Comparison of ENCODE assay signal across 16 mouse cellular contexts in the genomic region with DNA sequence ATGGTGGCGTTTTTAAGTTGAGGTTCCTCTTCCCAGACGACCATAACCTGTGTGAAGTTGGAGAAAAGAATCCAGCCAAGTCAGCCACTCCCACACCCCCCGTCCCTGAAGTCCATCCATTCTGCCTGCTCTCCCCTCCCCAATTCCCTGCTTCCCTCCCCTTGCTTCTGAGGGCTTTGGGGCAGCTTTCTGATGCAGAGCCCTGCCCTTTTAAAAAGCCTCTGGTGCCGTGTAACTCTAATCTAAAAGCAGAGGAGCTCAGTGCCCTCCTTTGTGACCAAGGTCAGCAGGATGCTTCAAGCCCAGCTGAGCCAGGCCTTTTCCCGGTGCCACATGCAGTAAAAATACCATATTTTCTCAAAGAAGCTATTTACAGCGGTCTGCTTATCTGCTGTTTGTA. TPM values are rescaled to one million over a fixed set of nuclear protein-coding genes. Genes with fewer than 3 reads are reported as not detected.
DNase-seq lines count a peak whose midpoint lies in the region; ATAC-seq lines count a peak whose summit lies in the region.
"Had no signal": no experiment of that assay in that cellular context is flagged by ENCODE, and none has a peak within 500 bp of the region (broad histone marks: within the 10 kb centered on the region; RNA-seq: fewer than 3 reads in every experiment).

No protein-coding gene starts in this region.

- no peak overlapping the region for H3K4me2 ChIP-seq in heart, embryonic 11.5 days
- H3K4me2 ChIP-seq in neural tube, embryonic 11.5 days (ENCODE audit: low read depth) = no peak overlapping the region
- H3K4me2 ChIP-seq in midbrain, embryonic 11.5 days = no peak overlapping the region
- H3K4me2 ChIP-seq: limb, embryonic 12.5 days; liver, embryonic 15.5 days had no signal

- ATAC-seq in heart, embryonic 11.5 days (replicated peaks; ENCODE audit: insufficient number of reproducible peaks, low FRiP score, low TSS enrichment) = no peak
- no peak for ATAC-seq in neural tube, embryonic 11.5 days (ENCODE audit: insufficient read depth, low FRiP score, low TSS enrichment)
- peak; percentile 24; the same call in 1 of the 2 replicates for ATAC-seq in midbrain, embryonic 11.5 days (ENCODE audit: low FRiP score)
- ATAC-seq in megakaryocyte-erythroid progenitor cell, adult 5-6 weeks (replicated peaks; ENCODE audit: low FRiP score, low TSS enrichment, poor library complexity, severe bottlenecking) = no peak

- no peaks in the 10 kb centered on the region for H3K9me3 ChIP-seq in heart, embryonic 11.5 days (replicated peaks; ENCODE audit: control insufficient read depth, low read length)
- H3K9me3 ChIP-seq in neural tube, embryonic 11.5 days (ENCODE audit: control insufficient read depth, low read length) = no peaks in the 10 kb centered on the region
- no peaks in the 10 kb centered on the region for H3K9me3 ChIP-seq in midbrain, embryonic 11.5 days (ENCODE audit: control insufficient read depth, low read length)
- H3K9me3 ChIP-seq: limb, embryonic 12.5 days; liver, embryonic 15.5 days had no signal

- H3K36me3 ChIP-seq in heart, embryonic 11.5 days (ENCODE audit: control insufficient read depth, insufficient read depth, low read length) = peaks cover 8% of the 10 kb centered on the region
- H3K36me3 ChIP-seq in neural tube, embryonic 11.5 days (ENCODE audit: control insufficient read depth, insufficient read depth, low read length) = no peaks in the 10 kb centered on the region
- H3K36me3 ChIP-seq in midbrain, embryonic 11.5 days (ENCODE audit: control insufficient read depth, insufficient read depth, low read length) = peaks cover 6% of the 10 kb centered on the region

- no peak overlapping the region for H3K4me3 ChIP-seq in heart, embryonic 11.5 days (ENCODE audit: low read depth, low read length)
- H3K4me3 ChIP-seq in neural tube, embryonic 11.5 days (ENCODE audit: low read depth, low read length) = no peak overlapping the region
- no peak overlapping the region for H3K4me3 ChIP-seq in midbrain, embryonic 11.5 days (ENCODE audit: low read depth, low read length)
- H3K4me3 ChIP-seq: limb, embryonic 12.5 days; liver, embryonic 15.5 days had no signal

- no peak overlapping the region for H3K9ac ChIP-seq in heart, embryonic 11.5 days (ENCODE audit: low read depth, low read length)
- H3K9ac ChIP-seq in neural tube, embryonic 11.5 days (ENCODE audit: low read length) = peak overlapping the region; percentile 29; the same call in 1 of the 2 replicates
- no peak overlapping the region for H3K9ac ChIP-seq in midbrain, embryonic 11.5 days (ENCODE audit: low read length)
- H3K9ac ChIP-seq: limb, embryonic 12.5 days; liver, embryonic 15.5 days had no signal

- H3K27me3 ChIP-seq in heart, embryonic 11.5 days (ENCODE audit: control insufficient read depth, insufficient read depth, low read length) = no peaks in the 10 kb centered on the region
- no peaks in the 10 kb centered on the region for H3K27me3 ChIP-seq in neural tube, embryonic 11.5 days (ENCODE audit: control insufficient read depth, insufficient read depth, low read length)
- H3K27me3 ChIP-seq in midbrain, embryonic 11.5 days (ENCODE audit: control insufficient read depth, insufficient read depth, low read length) = no peaks in the 10 kb centered on the region
- H3K27me3 ChIP-seq: limb, embryonic 12.5 days; liver, embryonic 15.5 days had no signal

- H3K27ac ChIP-seq in heart, embryonic 11.5 days (ENCODE audit: low read depth, low read length) = peak overlapping the region; percentile 41
- H3K27ac ChIP-seq in neural tube, embryonic 11.5 days (ENCODE audit: low read depth, low read length) = 0 out of 2 replicates have a peak overlapping the region, but pooled peaks have one; percentile 7
- no peak overlapping the region; the same call in 1 of the 2 replicates for H3K27ac ChIP-seq in midbrain, embryonic 11.5 days (ENCODE audit: low read depth, low read length)
- H3K27ac ChIP-seq: limb, embryonic 12.5 days; liver, embryonic 15.5 days; stomach, postnatal 0 days had no signal

- H3K4me1 ChIP-seq in heart, embryonic 11.5 days (ENCODE audit: control insufficient read depth, insufficient read depth, low read length) = peaks cover 36% of the 10 kb centered on the region
- peaks cover 9% of the 10 kb centered on the region for H3K4me1 ChIP-seq in neural tube, embryonic 11.5 days (ENCODE audit: control insufficient read depth, insufficient read depth, low read length)
- peaks cover 24% of the 10 kb centered on the region for H3K4me1 ChIP-seq in midbrain, embryonic 11.5 days (ENCODE audit: control insufficient read depth, insufficient read depth, low read length)
- H3K4me1 ChIP-seq: liver, embryonic 15.5 days had no signal

- 22% methylated on average over 6 of the region's 6 CpGs for WGBS in heart, embryonic 11.5 days (ENCODE audit: insufficient replicate concordance)
- 29% methylated on average over 6 of the region's 6 CpGs for WGBS in neural tube, embryonic 11.5 days
- WGBS in midbrain, embryonic 11.5 days = 7% methylated on average over 6 of the region's 6 CpGs

- no peak for DNase-seq in heart, postnatal 36 days
- peak; percentile 13 for DNase-seq in neural tube, embryonic 11.5 days (ENCODE audit: low spot score)
- no peak for DNase-seq in neural tube, embryonic 10.5 days (ENCODE audit: extremely low spot score, low spot score)
- peak; percentile 89 for DNase-seq in midbrain, embryonic 11.5 days (ENCODE audit: low spot score, missing footprints)
- DNase-seq in retina, embryonic 14.5 days (ENCODE audit: low spot score) = peak; percentile 25
- DNase-seq in left cerebral cortex, postnatal 10 days (ENCODE audit: extremely low spot score in 1 of 2, low spot score in 2 of 2) = no peak
- DNase-seq: cerebellum, adult 11 months; kidney, adult 11 months; kidney, postnatal 4 days; thymus, postnatal 25 days had no signal

- intact Hi-C loops in heart, postnatal 36 days (cut with DNase I) = no loop called here
- intact Hi-C loops in left cerebral cortex, postnatal 10 days (cut with DNase I) = no loop called here

RNA-seq across cellular contexts. Expression of a gene that starts 31.1 kb away (rescaled TPM):
- 15.5 and 19.2 TPM in 2 replicates for polyA plus RNA-seq in heart, embryonic 11.5 days (2014; fragmentation: Nextera tagmentation; extraction: Ambion mirVana)
- total RNA-seq in heart, postnatal 36 days (2021) = 10 to 100 TPM; 29.2 to 31.0 TPM
- polyA plus RNA-seq in neural tube, embryonic 11.5 days (2014; fragmentation: Nextera tagmentation; extraction: Ambion mirVana) = 0.69 and 1.1 TPM in 2 replicates
- polyA plus RNA-seq in midbrain, embryonic 11.5 days (2014; fragmentation: Nextera tagmentation; extraction: Ambion mirVana) = 0.19 and 0.22 TPM in 2 replicates
- total RNA-seq in megakaryocyte-erythroid progenitor cell, adult 5-6 weeks (2014; fragmentation: Nextera tagmentation) = not detected in 2 replicates
- not detected in 2 replicates for total RNA-seq in megakaryocyte-erythroid progenitor cell, adult 5-6 weeks (2017)
- 1 to 10 TPM; 1.5 to 1.6 TPM for total RNA-seq in left cerebral cortex, postnatal 10 days (2021)
- total RNA-seq: common myeloid progenitor, adult 5-6 weeks had no signal

Comparison
In these comparisons a context has a peak if more than half of its experiments do, and no peak if none do; other contexts are left out.
1. DNase-seq: peak in neural tube, embryonic 11.5 days (single experiment), midbrain, embryonic 11.5 days (single experiment) and retina, embryonic 14.5 days (single experiment); none in heart, postnatal 36 days (0 of 2), neural tube, embryonic 10.5 days (single experiment) and left cerebral cortex, postnatal 10 days (0 of 2).
2. RNA of a gene that starts 31.1 kb away (total RNA-seq): 29.2 to 31.0 TPM in heart, postnatal 36 days; 1.5 to 1.6 TPM in left cerebral cortex, postnatal 10 days and not detected in megakaryocyte-erythroid progenitor cell, adult 5-6 weeks; every median in the first group is over 10 times any median in the second.